Mouse (Mus musculus) neural tube, embryonic 15.5 days (tissue): ENCODE data around the gene Ankle1. TPM values are rescaled to one million over a fixed set of nuclear protein-coding genes. Genes with fewer than 3 reads are reported as not detected.

ENCODE experiments used
- ATAC-seq: fragments of 200-750 bp; cut with Nextera tagmentation; 2 replicates; pipeline ENCODE4 v1.8.0; 2017; ENCODE audit warnings: mild to moderate bottlenecking, moderate TSS enrichment, moderate library complexity; ENCODE audit not compliant: low FRiP score
- H3K27ac ChIP-seq: fragments of 300-500 bp; sonication (generic); replicated peaks from 2 replicates; pipeline ENCODE4 v1.5.1; 2015; ENCODE audit warnings: mild to moderate bottlenecking, inconsistent platforms
- H3K27me3 ChIP-seq: fragments of 300-500 bp; sonication (generic); replicated peaks from 2 replicates; pipeline ENCODE4 v1.6.1; 2015; ENCODE audit warnings: inconsistent platforms
- H3K36me3 ChIP-seq: fragments of 300-500 bp; sonication (generic); 2 replicates; pipeline ENCODE4 v1.6.1; 2015; ENCODE audit warnings: inconsistent platforms
- H3K4me1 ChIP-seq: fragments of 300-500 bp; sonication (generic); 2 replicates; pipeline ENCODE4 v1.6.1; 2015; ENCODE audit warnings: inconsistent platforms
- H3K4me2 ChIP-seq: fragments of 300-500 bp; sonication (generic); 2 replicates; pipeline ENCODE4 v1.6.1; 2015; ENCODE audit warnings: inconsistent platforms, mild to moderate bottlenecking, moderate library complexity
- H3K4me3 ChIP-seq: fragments of 300-500 bp; sonication (generic); replicated peaks from 2 replicates; pipeline ENCODE4 v1.5.1; 2015; ENCODE audit warnings: mild to moderate bottlenecking, inconsistent platforms
- H3K9ac ChIP-seq: fragments of 300-500 bp; sonication (generic); replicated peaks from 2 replicates; pipeline ENCODE4 v1.6.1; 2015; ENCODE audit warnings: mild to moderate bottlenecking, inconsistent platforms
- H3K9me3 ChIP-seq: fragments of 300-500 bp; sonication (generic); replicated peaks from 2 replicates; pipeline ENCODE4 v1.6.1; 2016; ENCODE audit warnings: inconsistent platforms
- WGBS: fragments of 180-500 bp; shearing (Covaris S2); methylation state at CpG from one replicate; pipeline ENCODE4 v1.1.7; 2015; ENCODE audit warnings: mixed read lengths; 5-methylcytosine and 5-hydroxymethylcytosine counted together
- polyA plus RNA-seq: library from polyadenylated mRNA; unstranded; fragments of >200 nt; fragmentation: Nextera tagmentation; extraction: Ambion mirVana; gene quantifications from 2 replicates; pipeline ENCODE4 v1.2.1, GENCODE M21; 2015

Gene Ankle1
- polyA plus RNA-seq = 7.0 and 16.4 TPM in 2 replicates

GRCm38 (mm10) chr8:71405401-71406098, at the start of gene Ankle1:
Ankle1 (plus strand) TSS chr8:71406010.
- Histone ChIP-seq H3K36me3 (peaks cover 6% of the 10 kb centered on the region; the same call in 1 of the 2 replicates), H3K4me2 (peak within 1 kb of the TSS; percentile 90), H3K4me3 (peak within 1 kb of the TSS; percentile 46), H3K9me3 (no peaks in the 10 kb centered on the region), H3K27me3 (no peaks in the 10 kb centered on the region), H3K4me1 (peaks cover 15% of the 10 kb centered on the region), H3K9ac (no peak within 1 kb of the TSS; the same call in 1 of the 2 replicates), H3K27ac (no peak within 1 kb of the TSS; the same call in 1 of the 2 replicates)
- WGBS = 16% methylated on average over 33 of the region's 33 CpGs
- peak; percentile 90 for ATAC-seq

GRCm38 (mm10) chr8:71358026-71358425, 47.8 kb upstream of the Ankle1 start:
- ATAC-seq = no peak
- no peak overlapping the region for H3K4me3 ChIP-seq
- no peak overlapping the region for H3K9ac ChIP-seq
- H3K4me2 ChIP-seq = no peak overlapping the region
- H3K27ac ChIP-seq = no peak overlapping the region
- H3K27me3 ChIP-seq = no peaks in the 10 kb centered on the region
- peaks cover 82% of the 10 kb centered on the region for H3K36me3 ChIP-seq
- WGBS = 97% methylated on average over 3 of the region's 3 CpGs
- no peaks in the 10 kb centered on the region for H3K4me1 ChIP-seq
- no peaks in the 10 kb centered on the region for H3K9me3 ChIP-seq

- Histone ChIP-seq H3K9ac (peak within 1 kb of the TSS; percentile 61), H3K9me3 (no peaks in the 10 kb centered on the region), H3K4me1 (peaks cover 41% of the 10 kb centered on the region), H3K4me3 (peak within 1 kb of the TSS; percentile 65), H3K27me3 (no peaks in the 10 kb centered on the region), H3K4me2 (peak within 1 kb of the TSS; percentile 89), H3K36me3 (peaks cover 17% of the 10 kb centered on the region), H3K27ac (peak within 1 kb of the TSS; percentile 98)
- peak; percentile 83 for ATAC-seq
- under 1% methylated on average over 56 of the region's 56 CpGs for WGBS
Measured at GRCm38 (mm10) chr8:71366771-71367528, 38.9 kb upstream of the Ankle1 start, which contains the start of gene Use1. Use1 (plus strand) TSS chr8:71366848.

- peak overlapping the region; percentile 89 for H3K4me2 ChIP-seq
- peaks cover 17% of the 10 kb centered on the region for H3K36me3 ChIP-seq
- H3K9ac ChIP-seq = peak overlapping the region; percentile 61
- H3K27ac ChIP-seq = peak overlapping the region; percentile 98
- no peak for ATAC-seq
- peaks cover 41% of the 10 kb centered on the region for H3K4me1 ChIP-seq
- no peaks in the 10 kb centered on the region for H3K27me3 ChIP-seq
- 51% methylated on average over 17 of the region's 17 CpGs for WGBS
- H3K4me3 ChIP-seq = peak overlapping the region; percentile 65
- no peaks in the 10 kb centered on the region for H3K9me3 ChIP-seq
Measured at GRCm38 (mm10) chr8:71367529-71368176, 38.2 kb upstream of the Ankle1 start.

- peaks cover 17% of the 10 kb centered on the region for H3K36me3 ChIP-seq
- no peaks in the 10 kb centered on the region for H3K27me3 ChIP-seq
- H3K4me2 ChIP-seq = peak overlapping the region; percentile 89; the same call in 1 of the 2 replicates
- H3K4me1 ChIP-seq = peaks cover 41% of the 10 kb centered on the region
- no peaks in the 10 kb centered on the region for H3K9me3 ChIP-seq
- H3K27ac ChIP-seq = peak overlapping the region; percentile 98; the same call in 1 of the 2 replicates
- H3K9ac ChIP-seq = no peak overlapping the region; the same call in 1 of the 2 replicates
- no peak for ATAC-seq
- peak overlapping the region; percentile 65; the same call in 1 of the 2 replicates for H3K4me3 ChIP-seq
Measured at GRCm38 (mm10) chr8:71368366-71368765, 37.4 kb upstream of the Ankle1 start.

- Histone ChIP-seq H3K4me2 (no peak overlapping the region), H3K9me3 (no peaks in the 10 kb centered on the region), H3K27me3 (no peaks in the 10 kb centered on the region), H3K9ac (no peak overlapping the region), H3K4me3 (no peak overlapping the region; the same call in 1 of the 2 replicates), H3K36me3 (peaks cover 24% of the 10 kb centered on the region), H3K4me1 (peaks cover 41% of the 10 kb centered on the region), H3K27ac (no peak overlapping the region)
- WGBS = 94% methylated on average over 10 of the region's 10 CpGs
- no peak for ATAC-seq
Measured at GRCm38 (mm10) chr8:71369040-71369718, 36.6 kb upstream of the Ankle1 start.

- 22% methylated on average over 5 of the region's 5 CpGs for WGBS
- peak overlapping the region; percentile 87 for H3K4me3 ChIP-seq
- peaks cover 52% of the 10 kb centered on the region for H3K4me1 ChIP-seq
- H3K27me3 ChIP-seq = no peaks in the 10 kb centered on the region
- H3K36me3 ChIP-seq = peaks cover 30% of the 10 kb centered on the region
- H3K27ac ChIP-seq = peak overlapping the region; percentile 93
- ATAC-seq = no peak
- H3K4me2 ChIP-seq = peak overlapping the region; percentile 62
- H3K9ac ChIP-seq = peak overlapping the region; percentile 72
- no peaks in the 10 kb centered on the region for H3K9me3 ChIP-seq
Measured at GRCm38 (mm10) chr8:71370711-71371235, 35.0 kb upstream of the Ankle1 start.

- Histone ChIP-seq H3K9ac (peak within 1 kb of the TSS; percentile 72), H3K27ac (peak within 1 kb of the TSS; percentile 93), H3K4me2 (peak within 1 kb of the TSS; percentile 62), H3K36me3 (peaks cover 30% of the 10 kb centered on the region), H3K27me3 (no peaks in the 10 kb centered on the region), H3K9me3 (no peaks in the 10 kb centered on the region), H3K4me3 (peak within 1 kb of the TSS; percentile 87), H3K4me1 (peaks cover 52% of the 10 kb centered on the region)
- ATAC-seq = peak; percentile 84
- WGBS = 1% methylated on average over 68 of the region's 68 CpGs
Measured at GRCm38 (mm10) chr8:71371236-71371848, 34.5 kb upstream of the Ankle1 start, which contains the start of gene Ocel1. Ocel1 (plus strand) TSS chr8:71371298.

GRCm38 (mm10) chr8:71372427-71372826, 33.4 kb upstream of the Ankle1 start:
- H3K9ac ChIP-seq = no peak overlapping the region
- peaks cover 36% of the 10 kb centered on the region for H3K36me3 ChIP-seq
- H3K27ac ChIP-seq = no peak overlapping the region
- H3K9me3 ChIP-seq = no peaks in the 10 kb centered on the region
- H3K4me2 ChIP-seq = no peak overlapping the region
- no peak overlapping the region for H3K4me3 ChIP-seq
- peaks cover 56% of the 10 kb centered on the region for H3K4me1 ChIP-seq
- no peak for ATAC-seq
- WGBS = 81% methylated on average over 12 of the region's 12 CpGs
- no peaks in the 10 kb centered on the region for H3K27me3 ChIP-seq

- ATAC-seq = no peak
- Histone ChIP-seq H3K27me3 (no peaks in the 10 kb centered on the region), H3K9me3 (no peaks in the 10 kb centered on the region), H3K9ac (no peak overlapping the region), H3K27ac (no peak overlapping the region), H3K36me3 (peaks cover 37% of the 10 kb centered on the region), H3K4me1 (peaks cover 51% of the 10 kb centered on the region), H3K4me3 (no peak overlapping the region), H3K4me2 (no peak overlapping the region)
- WGBS = 96% methylated on average over 3 of the region's 3 CpGs
Measured at GRCm38 (mm10) chr8:71373000-71373399, 32.8 kb upstream of the Ankle1 start.
